Comparison of ENCODE assay signal across 9 mouse cellular contexts in the genomic region with DNA sequence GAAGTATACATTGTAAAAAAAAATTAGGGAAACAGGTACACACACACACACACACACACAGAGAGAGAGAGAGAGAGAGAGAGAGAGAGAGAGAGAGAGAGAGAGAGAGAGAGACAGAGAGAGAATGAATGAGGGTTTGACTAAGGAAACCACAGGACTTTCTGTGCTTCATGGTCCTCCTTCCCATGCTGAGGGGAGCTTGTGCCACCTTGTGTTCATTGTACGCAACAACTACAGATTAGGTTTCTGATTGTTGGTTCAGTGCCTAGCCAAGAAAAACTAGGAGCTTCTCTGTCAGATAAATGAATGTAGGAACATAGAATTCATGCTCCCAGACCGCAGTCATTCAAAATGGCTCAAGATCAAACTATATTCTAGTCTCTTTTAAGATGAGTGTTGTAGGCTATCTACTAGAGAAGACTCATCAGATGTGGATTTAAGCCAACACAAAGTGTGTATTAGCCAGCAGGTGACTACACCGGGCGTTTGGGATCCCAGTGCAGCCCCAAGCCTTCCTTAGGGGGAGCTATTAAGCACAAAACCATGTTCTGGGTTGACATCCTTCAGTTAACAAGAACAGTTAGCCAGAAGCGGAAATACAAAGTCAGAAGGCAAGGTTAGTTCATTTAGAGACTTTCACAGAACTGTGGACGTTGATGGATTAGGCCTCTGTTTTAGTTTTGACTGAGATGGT. TPM values are rescaled to one million over a fixed set of nuclear protein-coding genes. Genes with fewer than 3 reads are reported as not detected.
DNase-seq lines count a peak whose midpoint lies in the region; ATAC-seq and TF ChIP-seq lines count a peak whose summit lies in the region.
"Had no signal": no experiment of that assay in that cellular context is flagged by ENCODE, and none has a peak within 500 bp of the region (broad histone marks: within the 10 kb centered on the region; RNA-seq: fewer than 3 reads in every experiment).

No protein-coding gene starts in this region.

- no peak overlapping the region for H3K9ac ChIP-seq in embryonic facial prominence, embryonic 14.5 days (ENCODE audit: low read depth, low read length)

- H3K4me3 ChIP-seq in thymus, adult 2 months (ENCODE audit: control insufficient read depth, insufficient read depth, low read length), result no peak overlapping the region
- H3K4me3 ChIP-seq in embryonic facial prominence, embryonic 14.5 days (ENCODE audit: low read depth, low read length), result no peak overlapping the region

- no peak overlapping the region for H3K27ac ChIP-seq in thymus, adult 2 months (ENCODE audit: control insufficient read depth, insufficient read depth, low read length)
- no peak overlapping the region for H3K27ac ChIP-seq in embryonic facial prominence, embryonic 14.5 days (replicated peaks; ENCODE audit: low read depth, low read length)

- H3K4me1 ChIP-seq in thymus, adult 2 months (replicated peaks; ENCODE audit: control insufficient read depth, insufficient read depth, low read length), result no peaks in the 10 kb centered on the region
- H3K4me1 ChIP-seq in embryonic facial prominence, embryonic 14.5 days (ENCODE audit: control insufficient read depth, insufficient read depth, low read length), result no peaks in the 10 kb centered on the region

- 0 out of 2 replicates have a peak, but pooled peaks have one; percentile 57 for ATAC-seq in embryonic facial prominence, embryonic 14.5 days (ENCODE audit: low read depth)

- TF ChIP-seq CTCF in thymus, adult 2 months (IDR thresholded peaks at IDR 0.05; ENCODE audit: borderline replicate concordance, control insufficient read depth, extremely low read depth, insufficient read depth, low read length, poor library complexity), result no peak

- H3K27me3 ChIP-seq in thymus, adult 2 months (ENCODE audit: control insufficient read depth, insufficient read depth, low read length), result no peaks in the 10 kb centered on the region
- no peaks in the 10 kb centered on the region for H3K27me3 ChIP-seq in embryonic facial prominence, embryonic 14.5 days (replicated peaks; ENCODE audit: control insufficient read depth, insufficient read depth, low read length)

- H3K9me3 ChIP-seq in embryonic facial prominence, embryonic 14.5 days (ENCODE audit: control insufficient read depth, low read length), result no peaks in the 10 kb centered on the region

- DNase-seq in thymus, adult 2 months, result peak; percentile 47
- no peak for DNase-seq in thymus, adult 18-20 months
- DNase-seq in adrenal gland, postnatal 36 days, result peak; percentile 39 to 54
- DNase-seq in embryonic facial prominence, embryonic 14.5 days (ENCODE audit: low spot score), result peak; percentile 85
- peak; percentile 69 for DNase-seq in induced T-regulatory cell, adult 2 months (ENCODE audit: low read depth)
- peak; percentile 34 for DNase-seq in left cerebral cortex, postnatal 4 days
- DNase-seq in retina, embryonic 14.5 days (ENCODE audit: low spot score), result peak; percentile 81
- no peak for DNase-seq in ovary, postnatal 10 days (ENCODE audit: low spot score)

- no peak overlapping the region for H3K4me2 ChIP-seq in embryonic facial prominence, embryonic 14.5 days (ENCODE audit: low read depth, low read length)

- WGBS in thymus, adult 2 months, result 75% methylated on average over 6 of the region's 6 CpGs
- 65% methylated on average over 6 of the region's 6 CpGs for WGBS in embryonic facial prominence, embryonic 14.5 days

- TF ChIP-seq POLR2A in thymus, adult 2 months (IDR thresholded peaks at IDR 0.05; ENCODE audit: control insufficient read depth, extremely low read depth, insufficient read depth, low read length, poor library complexity), result no peak

- H3K36me3 ChIP-seq in thymus, adult 2 months (ENCODE audit: control insufficient read depth, insufficient read depth, low read length), result no peaks in the 10 kb centered on the region
- no peaks in the 10 kb centered on the region for H3K36me3 ChIP-seq in embryonic facial prominence, embryonic 14.5 days (ENCODE audit: control insufficient read depth, insufficient read depth, low read length)

- intact Hi-C loops in left cerebral cortex, postnatal 4 days (cut with DNase I), result loop anchor here (10.0 kb wide), 1 partner anchor 138 kb away; no protein-coding TSS in a partner anchor

RNA-seq across cellular contexts. Expression of a gene that starts 28.7 kb away (rescaled TPM):
- polyA plus RNA-seq in thymus, adult 2 months (2012; rRNA removed), result 0.43 and 1.00 TPM in 2 replicates
- not detected for total RNA-seq in adrenal gland, postnatal 36 days (2021)
- polyA plus RNA-seq in embryonic facial prominence, embryonic 14.5 days (2014; fragmentation: Nextera tagmentation; extraction: Ambion mirVana), result 5.6 and 6.1 TPM in 2 replicates
- total RNA-seq in left cerebral cortex, postnatal 4 days (2021), result not detected
- polyA plus RNA-seq: heart, embryonic 14.5 days had no signal

RNA-seq across cellular contexts. Expression of a gene that starts 39.6 kb away (rescaled TPM):
- polyA plus RNA-seq in thymus, adult 2 months (2012; rRNA removed), result 6.8 and 7.1 TPM in 2 replicates
- 10 to 100 TPM; 17.1 to 21.3 TPM for total RNA-seq in adrenal gland, postnatal 36 days (2021)
- polyA plus RNA-seq in embryonic facial prominence, embryonic 14.5 days (2014; fragmentation: Nextera tagmentation; extraction: Ambion mirVana), result 21.7 and 23.2 TPM in 2 replicates
- total RNA-seq in left cerebral cortex, postnatal 4 days (2021), result 10 to 100 TPM; 43.0 to 44.8 TPM

Comparison
In these comparisons a context has a peak if more than half of its experiments do, and no peak if none do; other contexts are left out.
1. DNase-seq: peak in thymus, adult 2 months (single experiment), adrenal gland, postnatal 36 days (2 of 2), embryonic facial prominence, embryonic 14.5 days (single experiment), induced T-regulatory cell, adult 2 months (single experiment), left cerebral cortex, postnatal 4 days (single experiment) and retina, embryonic 14.5 days (single experiment); none in thymus, adult 18-20 months (0 of 2) and ovary, postnatal 10 days (single experiment).